Mouse (Mus musculus) heart, adult 18-20 months (tissue): ENCODE measurements around the gene Gm17455. TPM values are rescaled to one million over a fixed set of nuclear protein-coding genes. Genes with fewer than 3 reads are reported as not detected.

Experiments used
- DNase-seq, 2 experiments: peaks; one replicate each; pipeline ENCODE4 v3.0.0; 2021 to 2022; ENCODE audit warnings: mixed read lengths in 1 of 2
- total RNA-seq, 2 experiments: library from RNA; stranded (reverse); gene quantifications; 2 replicates each; pipeline ENCODE4 v1.2.3; 2021

Gm17455 gene
- total RNA-seq, 2 experiments from 2014 or later: not detected

DNA sequence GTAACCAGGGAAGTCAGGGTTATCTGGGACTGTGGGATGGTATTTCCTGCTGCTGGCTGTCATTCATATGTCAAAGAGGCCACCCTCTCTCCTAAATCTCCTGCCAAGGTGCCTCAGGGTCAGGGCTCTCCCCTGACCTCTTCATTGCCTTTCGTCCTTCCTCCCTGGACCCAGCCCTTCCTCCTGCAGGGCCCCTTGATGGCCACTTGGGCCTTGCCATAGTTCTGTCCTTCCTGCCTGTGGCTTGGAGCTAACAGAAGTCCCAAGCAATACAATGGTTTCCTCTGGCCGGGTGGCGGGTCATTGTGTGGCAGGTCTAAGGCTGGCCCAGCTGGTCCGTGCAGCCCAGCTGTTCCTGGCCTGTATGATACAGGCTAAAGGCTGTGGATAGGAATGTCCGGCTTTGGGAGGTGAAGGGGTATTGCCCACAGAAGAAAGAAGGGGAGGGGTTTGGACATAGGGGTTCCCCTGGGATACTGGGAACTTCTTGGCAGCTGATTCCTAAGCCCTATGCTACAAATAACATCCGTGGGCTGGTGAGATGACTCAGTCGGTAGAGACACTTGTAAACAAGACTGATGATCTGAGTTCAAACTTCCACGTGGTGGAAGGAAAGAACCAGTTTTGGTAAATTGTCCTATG is 25.5 kb upstream of the Gm17455 start:
- DNase-seq: peak; percentile 64 to 86

DNA sequence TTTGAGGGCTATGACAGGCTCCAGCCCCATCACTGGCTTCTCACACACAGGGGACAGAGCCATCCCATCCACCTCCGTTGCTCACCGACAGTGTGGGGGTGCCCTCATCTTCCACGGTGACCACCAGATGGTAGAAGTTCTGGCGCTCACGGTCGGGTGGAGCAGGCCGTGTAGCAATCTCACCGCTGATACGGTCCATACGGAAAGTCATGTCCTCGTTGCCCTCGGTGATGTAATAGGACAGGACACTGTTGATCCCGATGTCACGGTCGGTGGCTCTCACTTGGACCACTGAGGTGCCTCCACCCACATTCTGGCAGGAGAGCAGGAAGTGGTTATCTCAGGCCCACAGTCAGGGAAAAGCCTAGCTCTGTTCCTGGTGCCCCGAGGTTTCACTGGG is 22.8 kb upstream of the Gm17455 start:
- DNase-seq: no peak

DNA sequence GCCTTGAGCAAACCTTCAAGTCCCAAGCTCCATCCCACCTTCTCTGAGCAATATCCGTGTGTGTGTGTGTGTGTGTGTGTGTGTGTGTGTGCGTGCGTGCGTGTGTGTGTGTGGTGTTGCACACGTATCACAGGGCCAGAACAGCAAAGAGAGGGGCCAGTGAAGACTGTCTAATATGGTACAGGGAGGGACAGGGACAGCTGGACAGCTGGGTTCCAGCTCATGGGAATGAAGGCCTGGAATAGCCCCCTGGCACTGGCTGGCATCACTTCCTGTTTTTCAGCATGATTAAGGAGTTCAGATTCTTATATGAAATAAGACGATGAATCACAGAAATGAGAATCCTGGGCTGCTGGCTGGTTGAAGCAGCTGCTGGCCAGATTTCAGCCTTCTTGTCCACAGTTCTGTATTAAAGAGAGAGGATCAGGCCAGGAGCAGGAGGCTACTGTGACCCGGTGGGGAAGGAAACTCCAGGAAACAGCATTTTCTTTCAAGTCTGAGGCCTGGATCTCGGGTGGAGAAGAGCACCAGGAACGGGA is 20.0 kb upstream of the Gm17455 start:
- DNase-seq: no peak

GRCm38 (mm10) chr10:60380229-60380628 is 19.3 kb upstream of the Gm17455 start:
- no peak for DNase-seq

DNA sequence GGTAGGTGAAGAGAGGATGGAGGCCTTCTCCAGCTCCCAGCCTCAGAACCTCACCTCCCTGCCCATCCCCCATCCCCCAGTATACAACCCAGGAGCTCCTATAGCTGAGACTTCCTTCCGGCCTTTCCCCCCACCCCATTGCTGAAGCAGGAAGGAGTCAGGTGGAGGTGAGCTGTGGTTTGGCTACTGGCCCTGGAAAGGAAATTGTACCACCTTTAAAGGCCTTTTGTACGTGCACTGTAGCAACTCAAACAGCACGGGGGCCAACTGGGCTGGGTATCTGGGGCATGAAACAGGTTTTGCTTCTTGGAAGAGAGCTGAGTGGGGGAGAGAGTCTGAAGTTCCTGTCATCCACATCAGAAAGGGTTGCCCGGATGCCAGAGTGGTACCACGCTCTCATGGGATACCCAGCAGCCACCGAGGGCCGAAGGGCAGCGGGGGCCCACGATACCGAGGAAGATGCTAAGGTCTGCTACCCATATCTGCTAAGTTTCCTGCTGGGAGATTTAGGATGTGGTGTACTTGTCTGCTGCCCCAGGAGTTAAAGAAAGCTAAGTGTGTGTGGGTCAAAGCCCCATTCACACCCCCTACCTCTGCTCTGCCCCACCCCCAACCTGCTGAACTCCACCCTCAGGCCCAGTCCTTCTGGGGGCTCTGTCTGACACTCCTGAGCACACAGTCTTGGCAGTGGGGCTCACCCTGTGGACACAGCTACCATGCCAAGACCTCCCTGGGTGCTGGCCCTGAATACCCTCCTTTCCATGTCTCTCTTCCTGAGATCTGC is 18.2 kb upstream of the Gm17455 start:
- DNase-seq: no peak

DNA sequence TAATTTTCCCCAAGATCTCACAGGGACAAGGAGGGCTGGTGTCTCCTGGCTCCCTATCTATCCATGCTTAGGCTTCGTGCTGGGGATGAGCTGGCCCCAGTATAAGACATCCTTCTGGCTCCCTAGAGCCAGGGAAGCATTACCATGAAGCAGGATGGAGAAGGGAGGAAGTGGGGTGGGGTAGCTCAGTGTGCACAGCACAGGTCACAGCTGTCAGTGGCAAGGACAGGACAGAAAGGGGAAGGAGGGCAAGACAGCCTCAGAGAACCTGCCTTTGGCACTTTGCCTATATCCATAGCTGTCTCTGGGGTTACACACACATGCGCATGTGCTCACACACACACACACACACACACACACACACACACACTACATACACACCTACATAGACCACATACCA is 11.2 kb upstream of the Gm17455 start:
- DNase-seq: no peak

- peak; percentile 43 to 58 for DNase-seq
Observed at GRCm38 (mm10) chr10:60389447-60389865, 10.1 kb upstream of the Gm17455 start.

DNA sequence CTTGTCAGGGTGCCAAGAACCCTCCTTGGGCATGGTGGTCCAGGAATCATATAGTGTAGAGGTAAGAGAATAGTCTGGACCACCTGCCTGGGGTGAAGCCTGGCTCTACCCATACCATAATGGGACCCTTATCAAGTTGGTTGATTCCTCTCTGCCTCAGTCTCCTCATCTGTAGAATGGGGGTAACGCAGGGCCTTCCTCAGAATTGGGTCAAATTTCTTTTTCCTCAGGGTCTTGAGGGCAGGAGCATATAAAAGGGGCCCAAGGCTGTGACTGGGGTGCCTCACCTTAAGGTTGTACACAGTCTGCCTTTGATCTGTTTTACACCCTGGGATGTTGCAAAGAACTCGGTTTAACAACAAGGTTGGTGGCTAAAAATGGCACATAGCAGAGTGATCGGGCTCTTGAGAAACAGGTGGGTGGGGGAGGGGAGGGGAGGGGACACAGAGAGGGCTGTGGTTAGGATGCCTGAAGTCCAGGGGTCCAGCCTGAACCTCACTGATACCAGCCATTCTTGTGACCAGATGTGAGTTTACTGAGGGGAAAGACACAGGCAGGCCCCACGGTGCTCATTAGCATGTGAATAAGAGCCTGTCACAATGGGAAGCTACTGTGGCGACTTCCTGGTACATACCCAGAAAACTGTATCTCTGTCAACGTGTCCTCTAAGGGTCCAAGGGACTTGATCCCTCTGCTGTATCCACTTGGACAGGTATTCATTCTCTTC is 9.2 kb upstream of the Gm17455 start:
- no peak for DNase-seq

- DNase-seq: no peak
Observed at GRCm38 (mm10) chr10:60390904-60391420, 8.6 kb upstream of the Gm17455 start.

DNA sequence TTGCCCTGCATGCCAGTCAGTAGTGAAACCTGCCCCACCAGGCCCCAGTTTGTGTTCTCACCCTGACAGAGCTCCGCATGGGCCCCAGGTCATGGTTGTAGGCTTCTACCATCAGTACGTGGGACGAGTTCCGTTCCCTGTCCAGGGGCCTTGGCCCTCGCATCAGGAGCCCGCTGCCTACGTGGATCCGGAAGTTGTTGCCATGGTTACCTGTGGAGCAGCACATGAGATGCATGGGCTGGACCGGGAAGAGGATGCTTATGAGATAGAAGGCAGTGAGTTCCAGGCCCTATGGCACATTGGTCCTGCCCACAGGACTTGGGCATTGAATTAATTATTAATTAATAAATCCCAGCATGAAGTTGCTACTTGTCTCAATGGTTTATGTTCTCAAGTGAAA is 7.9 kb upstream of the Gm17455 start:
- no peak for DNase-seq

GRCm38 (mm10) chr10:60394936-60395335 is 4.6 kb upstream of the Gm17455 start:
- DNase-seq: no peak

DNA sequence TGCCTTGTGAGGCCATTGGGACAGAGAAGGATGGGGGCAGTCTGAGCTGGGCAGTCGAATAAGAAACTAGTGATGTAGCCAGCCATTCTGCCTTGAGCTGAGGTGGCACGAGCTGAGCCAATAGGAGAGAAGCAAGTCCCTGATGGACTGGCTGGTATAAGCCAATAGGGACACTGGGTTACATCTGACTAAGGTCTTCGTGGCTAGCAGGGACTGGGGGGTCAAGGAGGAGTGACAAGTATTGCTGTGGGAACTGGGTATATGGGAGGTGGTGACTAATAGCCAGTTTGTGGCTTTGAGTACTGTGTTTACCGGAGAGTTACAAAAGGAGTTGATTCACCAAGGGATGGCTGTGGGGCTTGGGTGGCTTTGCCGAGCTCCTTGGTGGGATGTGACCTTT is 3.9 kb upstream of the Gm17455 start:
- DNase-seq: no peak

GRCm38 (mm10) chr10:60398051-60398814 is 1.3 kb upstream of the Gm17455 start:
- peak in 1 of 2 experiments; percentile 45 for DNase-seq

DNA sequence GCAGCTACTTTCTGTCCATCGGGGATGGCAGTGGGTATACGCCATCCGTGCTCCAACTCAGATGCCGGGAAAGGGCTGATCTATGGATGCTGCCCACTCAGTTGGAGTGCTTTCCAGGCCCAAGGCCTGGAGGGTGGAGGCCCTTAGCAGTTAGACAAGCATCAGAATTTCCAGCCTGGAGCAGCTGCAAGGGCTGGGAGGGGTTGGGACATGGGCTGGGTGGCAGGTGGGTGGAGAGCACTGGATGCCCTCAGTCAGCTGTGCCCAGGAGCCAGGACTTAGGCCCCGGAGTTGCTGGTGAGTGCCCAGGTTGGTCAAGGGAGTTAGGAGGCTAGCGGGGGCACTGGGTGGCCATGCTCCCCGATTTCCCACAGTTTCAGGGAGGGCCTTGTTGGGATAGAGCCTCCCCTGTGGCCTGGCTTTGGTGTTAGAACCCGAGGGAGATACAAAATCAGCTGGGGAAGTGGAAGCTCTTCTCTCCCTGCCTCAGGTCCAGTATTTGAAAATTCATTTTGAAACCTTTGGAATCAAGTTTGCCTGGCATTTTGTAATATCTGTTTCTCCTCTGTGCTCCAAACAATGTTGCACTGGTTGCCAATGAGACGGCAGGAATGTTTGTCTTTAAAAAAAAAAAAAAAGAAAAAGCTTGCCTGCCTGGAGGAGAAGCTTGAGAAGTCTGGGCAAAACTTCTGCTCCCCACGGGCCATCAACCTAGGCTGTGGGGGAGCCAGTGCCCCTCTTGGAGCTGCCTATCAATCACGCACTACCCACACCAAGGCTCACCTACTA is 1.2 kb downstream of the Gm17455 start:
- no peak for DNase-seq

- DNase-seq: peak; percentile 49 to 53
Observed at GRCm38 (mm10) chr10:60405460-60406177, 6.1 kb downstream of the Gm17455 start.

DNA sequence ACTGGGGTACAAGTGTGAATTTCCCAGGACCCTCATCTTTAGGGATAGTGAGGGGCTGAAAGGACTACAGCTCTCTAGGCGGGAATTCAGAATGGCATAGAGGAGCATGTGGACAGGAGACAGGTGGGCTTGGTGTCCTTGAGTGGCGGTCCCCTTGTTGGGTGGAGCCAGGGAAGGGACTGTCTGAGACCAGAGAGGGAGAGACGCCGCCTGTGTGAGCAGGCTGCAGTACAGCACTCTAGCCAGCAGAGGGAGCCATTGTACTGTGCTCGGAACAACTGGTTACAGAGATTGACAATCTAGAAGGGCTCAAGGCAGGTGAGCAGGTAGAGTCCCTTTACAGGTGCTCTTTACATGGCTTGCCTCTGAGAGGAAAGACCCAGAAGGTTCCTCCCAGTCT is 8.3 kb downstream of the Gm17455 start:
- peak; percentile 44 to 83 for DNase-seq

DNA sequence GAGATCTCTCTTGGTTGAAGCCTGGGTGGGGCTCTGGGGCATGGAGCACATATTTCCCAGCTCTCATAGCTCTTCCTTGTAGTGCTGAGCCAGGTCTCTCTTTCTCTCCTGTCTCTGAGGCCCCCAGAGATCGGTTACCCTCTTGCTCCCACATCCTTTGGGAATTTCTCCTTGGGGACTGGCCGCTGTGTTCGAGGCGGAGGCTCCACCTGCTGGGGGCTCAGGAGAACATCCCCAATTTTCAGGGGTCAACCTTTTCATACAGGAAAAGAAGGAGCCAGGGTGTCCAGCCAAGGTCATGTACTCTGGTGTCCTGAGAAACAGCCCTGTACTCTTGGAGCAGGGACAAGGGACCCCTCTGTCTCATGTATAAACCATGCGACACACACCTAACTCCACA is 12.3 kb downstream of the Gm17455 start:
- DNase-seq: no peak

DNA sequence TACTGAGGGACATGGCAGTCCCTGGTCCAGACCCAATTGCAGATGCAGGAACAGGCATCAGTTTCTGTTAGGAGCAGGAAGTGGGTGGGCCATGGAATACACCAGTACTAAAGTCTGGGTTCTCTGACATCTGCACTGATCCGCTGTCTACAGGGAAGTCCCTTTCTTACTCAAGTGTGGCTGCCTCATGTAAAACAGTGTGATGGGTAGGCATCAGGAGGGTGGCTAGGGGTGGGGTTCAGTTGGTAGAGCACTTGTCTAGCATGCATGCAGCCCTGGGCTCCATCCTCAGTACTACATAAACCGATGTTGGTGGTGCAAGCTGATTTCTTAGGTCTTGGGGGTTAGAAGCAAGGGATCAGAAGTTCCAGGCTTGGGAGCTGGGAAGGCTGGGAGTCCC is 14.2 kb downstream of the Gm17455 start:
- DNase-seq: no peak

DNA sequence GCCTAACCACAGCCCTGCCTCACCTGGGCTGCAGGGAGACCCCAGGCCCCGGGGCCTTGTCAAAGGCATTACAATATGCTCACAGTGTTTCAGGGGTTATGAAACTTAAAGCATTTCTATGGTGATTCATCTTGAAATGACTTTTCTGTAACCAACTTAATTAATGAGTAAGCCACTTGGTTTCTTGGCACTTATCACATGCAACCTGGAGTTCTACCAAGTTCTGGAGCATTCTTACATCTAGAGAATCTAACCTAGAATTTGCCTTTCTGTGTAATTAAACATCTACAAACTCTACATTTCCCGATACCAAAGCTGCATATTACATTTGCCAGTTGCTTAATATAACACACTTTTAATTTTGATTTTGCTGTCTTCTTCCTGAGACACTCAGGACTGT is 17.5 kb downstream of the Gm17455 start:
- no peak for DNase-seq

DNA sequence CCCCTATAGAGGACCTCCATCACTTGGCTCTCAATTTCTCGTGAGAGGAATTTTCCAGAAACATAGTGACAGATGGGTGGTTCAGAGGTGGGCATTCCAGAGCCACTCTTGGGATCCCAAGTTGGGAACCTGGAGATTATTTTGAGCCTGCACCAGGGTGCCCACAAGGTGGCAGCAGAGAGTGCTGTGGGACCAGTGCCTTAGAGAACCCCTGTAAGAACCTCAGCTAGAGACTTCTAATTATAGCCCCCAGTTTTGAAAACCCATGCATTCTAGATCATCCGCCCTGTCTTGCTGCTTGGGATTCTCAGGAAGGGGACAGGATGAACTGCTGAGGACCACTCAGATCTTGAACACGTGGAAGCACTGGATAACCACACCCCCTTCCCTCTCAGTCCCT is 18.6 kb downstream of the Gm17455 start:
- DNase-seq: peak; percentile 45 to 79
